Mouse (Mus musculus) spleen, adult 10 weeks (tissue): ENCODE data around the gene Rspo1. TPM values are rescaled to one million over a fixed set of nuclear protein-coding genes. Genes with fewer than 3 reads are reported as not detected.

ENCODE experiments used
- polyA plus RNA-seq: library from polyadenylated mRNA; stranded (reverse); fragments of 350-450 nt; fragmentation: Illumina TruSeq; extraction: RNeasy Lipid Tissue Mini Kit (QIAGEN cat#74804); gene quantifications from one replicate; pipeline ENCODE4 v1.2.3, GENCODE M21; 2015; ENCODE audit warnings: low replicate concordance; ENCODE audit not compliant: insufficient read depth

The Rspo1 gene
- polyA plus RNA-seq: 1.9 TPM

DNA sequence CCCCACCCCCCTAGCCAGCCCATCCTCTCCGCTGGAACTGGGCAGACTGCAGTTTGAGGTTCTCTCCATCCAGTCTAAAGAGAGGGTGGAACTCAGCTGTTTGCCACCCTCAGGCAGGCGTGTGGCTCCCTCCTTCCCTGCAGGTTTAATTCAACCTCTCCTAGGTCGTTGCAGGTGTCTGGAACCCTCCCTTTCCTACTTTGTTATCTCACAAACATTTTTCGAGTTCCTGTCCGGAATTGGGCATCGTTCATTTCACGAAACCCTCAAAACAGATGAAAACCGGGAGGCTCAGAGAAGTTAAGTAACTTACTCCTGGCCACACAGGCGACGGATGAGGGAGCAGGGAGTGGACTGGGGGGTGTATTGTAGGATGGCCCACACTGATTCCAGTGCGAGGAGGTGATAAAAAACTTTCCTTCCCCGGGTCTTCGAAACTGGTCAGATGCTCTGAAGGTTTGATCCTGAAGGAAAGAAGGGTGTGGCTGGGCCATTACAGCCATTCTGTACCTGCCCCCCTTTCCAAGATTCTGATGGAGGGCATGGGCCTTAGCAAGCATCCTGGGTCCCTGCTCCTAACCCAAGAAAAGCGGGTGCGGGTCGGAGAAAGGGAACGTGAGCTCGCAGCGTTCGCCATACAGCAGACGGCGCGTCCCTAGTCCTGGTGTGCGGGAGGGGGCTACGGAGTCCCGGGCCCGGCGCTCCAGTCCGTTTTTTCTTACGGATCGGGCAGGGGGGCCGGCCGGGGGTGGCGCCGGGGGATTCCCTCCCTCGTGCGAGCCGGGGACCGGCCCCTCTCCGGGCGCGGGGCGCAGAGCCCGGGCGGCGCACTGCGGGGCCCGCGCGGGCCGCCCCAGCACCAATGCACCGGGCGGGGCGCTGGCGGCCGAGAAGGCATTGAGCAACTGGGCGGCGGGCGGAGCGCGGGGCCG, at the start of gene Rspo1:
TSS of gene Rspo1 (plus strand) at position 760 of the 932 bp plus-strand sequence.

DNA sequence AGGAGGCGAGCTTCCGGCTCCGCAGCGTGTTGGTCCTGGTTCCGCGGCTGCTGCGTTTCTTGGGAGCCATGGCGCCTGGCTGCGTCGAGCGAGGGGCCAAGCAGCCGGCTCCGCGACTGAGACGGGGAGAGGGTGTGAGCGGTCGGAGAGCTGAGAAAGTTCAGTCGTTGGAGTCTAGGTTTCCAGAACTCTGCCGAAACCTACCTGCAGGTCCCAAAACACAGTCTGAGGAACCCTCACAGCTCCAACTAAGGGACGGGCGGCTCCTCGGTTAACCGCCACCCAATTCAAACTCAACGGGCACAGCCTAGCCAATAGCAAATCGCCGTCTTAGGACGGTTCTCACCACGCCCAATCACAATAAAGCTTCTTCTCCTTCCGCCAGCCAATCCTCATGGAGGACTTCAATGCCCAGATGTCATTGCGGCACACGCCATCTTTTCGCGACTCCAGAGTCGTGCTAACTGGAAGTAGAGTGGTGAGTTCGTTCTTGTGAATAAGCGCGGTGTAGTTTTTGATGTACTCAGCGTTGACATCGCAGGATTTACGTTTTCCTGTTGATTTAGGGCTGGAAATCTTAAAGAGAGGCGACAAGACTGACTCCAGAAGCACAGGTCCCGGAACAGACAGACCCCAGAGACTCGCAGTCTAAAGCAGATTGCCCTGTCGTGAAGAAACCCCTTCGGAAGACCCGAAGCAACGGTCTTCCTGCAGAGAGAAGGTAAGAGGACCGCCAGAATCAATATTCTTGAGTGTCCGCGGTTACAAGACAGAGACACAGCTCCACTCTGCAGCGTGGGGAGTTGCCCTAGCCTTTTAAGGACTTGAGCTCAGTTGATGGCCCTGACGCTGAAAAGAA, 49.4 kb upstream of the Rspo1 start, which contains the start of gene 9930104L06Rik:
TSS of gene 9930104L06Rik (plus strand) at position 436 of the 859 bp plus-strand sequence.

DNA sequence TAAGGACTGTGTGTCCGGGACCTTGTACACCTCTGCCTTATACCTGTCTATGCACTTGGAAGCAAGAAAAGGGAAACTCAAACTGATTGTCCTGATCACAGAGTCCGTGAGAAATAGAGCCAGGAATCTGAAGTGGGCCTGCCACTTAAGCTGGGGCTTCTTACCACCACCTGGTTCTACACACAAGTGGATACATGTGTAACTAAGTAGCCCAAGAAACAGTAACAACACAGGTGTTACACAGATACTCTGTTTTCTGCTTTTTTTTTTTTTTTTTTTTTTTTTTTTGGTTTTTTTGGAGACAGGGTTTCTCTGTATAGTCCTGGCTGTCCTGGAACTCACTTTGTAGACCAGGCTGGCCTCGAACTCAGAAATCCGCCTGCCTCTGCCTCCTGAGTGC, 47.0 kb upstream of the Rspo1 start, which contains the start of gene Cdca8:
TSS of gene Cdca8 (minus strand) at position 101 of the 400 bp plus-strand sequence.

DNA sequence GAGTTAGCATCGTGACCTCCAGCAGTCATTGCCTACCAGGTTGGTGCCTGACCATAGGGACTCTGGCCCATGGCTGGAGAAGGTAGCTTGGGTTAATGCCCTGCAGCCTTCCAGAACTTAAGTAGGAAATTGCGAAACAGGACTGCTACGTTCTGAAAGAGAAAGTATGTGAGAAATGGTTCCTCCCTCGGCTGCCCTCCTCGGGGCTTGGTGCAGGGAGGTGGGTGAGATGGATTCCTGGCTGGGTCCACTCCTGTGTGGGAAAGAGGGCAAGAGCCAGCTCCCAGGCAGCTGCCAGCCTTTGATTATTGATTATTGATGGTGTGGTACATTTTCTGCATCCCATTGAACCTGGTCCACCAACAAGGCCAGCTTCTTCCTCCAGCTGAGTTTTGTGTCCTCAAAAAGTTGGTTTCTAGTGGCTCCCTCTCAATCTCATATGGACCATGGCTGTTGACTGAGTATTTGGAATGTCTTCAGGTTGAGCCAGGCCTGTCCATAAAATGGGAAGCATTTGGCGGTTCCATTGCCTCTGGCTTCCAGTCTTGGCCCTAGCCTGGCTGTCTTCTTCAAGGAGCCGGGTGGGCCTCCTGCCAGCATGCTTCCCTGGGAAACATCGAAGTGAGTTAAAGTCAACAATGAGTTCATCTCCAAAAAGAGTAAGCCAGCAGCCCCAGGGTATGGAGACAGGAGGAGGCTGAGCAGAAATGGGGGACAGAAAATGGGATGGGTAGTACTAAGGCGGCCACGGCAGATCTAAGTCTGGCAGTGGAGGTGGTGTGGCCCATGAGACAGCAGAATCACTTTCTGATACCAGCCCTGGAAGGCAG, 29.8 kb downstream of the Rspo1 start, which contains the start of gene Gnl2:
TSS of gene Gnl2 (plus strand) at position 780 of the 830 bp plus-strand sequence.

Other genes starting within 250 kb of the Rspo1 start
- 61.5 TPM for gene Inpp5b, start 244.6 kb upstream of the Rspo1 start, polyA plus RNA-seq
- gene Mtf1, start 184.3 kb upstream of the Rspo1 start, polyA plus RNA-seq: 26.3 TPM
- gene Yrdc, start 135.8 kb upstream of the Rspo1 start, polyA plus RNA-seq: 44.9 TPM
- gene 1110065P20Rik, start 135.2 kb upstream of the Rspo1 start, polyA plus RNA-seq: 3.5 TPM
- gene Maneal, start 124.3 kb upstream of the Rspo1 start, polyA plus RNA-seq: 0.40 TPM
- gene Epha10, start 105.5 kb upstream of the Rspo1 start, polyA plus RNA-seq: not detected
- gene 9930104L06Rik, start 49.4 kb upstream of the Rspo1 start, polyA plus RNA-seq: 27.9 TPM
- 24.0 TPM for gene Cdca8, start 47.1 kb upstream of the Rspo1 start, polyA plus RNA-seq
- 109 TPM for gene Gnl2, start 30.2 kb downstream of the Rspo1 start, polyA plus RNA-seq
- not detected for gene Dnali1, start 79.3 kb downstream of the Rspo1 start, polyA plus RNA-seq
- gene Snip1, start 80.2 kb downstream of the Rspo1 start, polyA plus RNA-seq: 28.7 TPM
- 63.3 TPM for gene Meaf6, start 98.7 kb downstream of the Rspo1 start, polyA plus RNA-seq
- 13.9 TPM for gene Zc3h12a, start 141.4 kb downstream of the Rspo1 start, polyA plus RNA-seq